Mouse (Mus musculus) stomach, postnatal 0 days (tissue): Measurements from ENCODE around the gene Fam199x.

Experiments used
- CTCF ChIP-seq: IDR thresholded peaks from 2 replicates; pipeline ENCODE4 v1.5.1; 2016; ENCODE audit warnings: antibody characterized with exemption, low read depth, mild to moderate bottlenecking, moderate library complexity
- EP300 ChIP-seq: optimal IDR thresholded peaks from 2 replicates; pipeline ENCODE3; 2016; ENCODE audit warnings: antibody characterized with exemption

GRCm38 (mm10) chrX:137106498-137106897, 57.1 kb downstream of the Fam199x start:
- TF ChIP-seq EP300 (no peak), CTCF (no peak)
